Mouse (Mus musculus) neutrophil, adult 5-6 weeks (primary cell): Measurements from ENCODE around the gene Hk1. TPM values are rescaled to one million over a fixed set of nuclear protein-coding genes. Genes with fewer than 3 reads are reported as not detected.

Source experiments
- ATAC-seq: fragments of 151-379, 151-347 bp; 2 replicates; pipeline ENCODE4 v1.8.0; 2017; ENCODE audit warnings: mild to moderate bottlenecking, moderate TSS enrichment; ENCODE audit not compliant: insufficient number of reproducible peaks, poor library complexity, low FRiP score, severe bottlenecking; ENCODE audit errors: extremely low read depth
- total RNA-seq: library from RNA; stranded (forward); fragments of 200-1000 nt; gene quantifications from 2 replicates; pipeline ENCODE4 v1.2.3, GENCODE M21; 2017

Hk1 gene
- total RNA-seq, 1 experiment from 2014 or later, result 43.8 TPM

DNA sequence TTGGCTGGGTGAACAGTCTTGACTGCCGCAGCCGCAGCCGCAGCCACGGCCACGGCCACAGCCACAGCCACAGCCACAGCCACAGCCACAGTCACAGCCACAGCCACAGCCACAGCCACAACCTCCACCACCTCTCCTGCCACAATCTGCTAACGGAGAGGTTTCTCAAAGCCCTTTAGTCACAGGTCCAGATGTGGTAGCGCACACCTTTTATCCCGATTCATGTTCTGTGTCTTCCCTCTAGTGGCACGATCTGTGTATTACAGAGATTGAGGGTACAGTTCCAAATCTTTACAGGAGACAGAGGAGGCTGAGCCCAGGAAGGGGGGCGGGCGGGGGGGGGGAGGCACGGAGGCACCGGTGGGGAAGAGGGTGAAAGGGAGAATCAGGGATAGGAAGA is 136.8 kb downstream of the Hk1 start:
- ATAC-seq, result no peak

DNA sequence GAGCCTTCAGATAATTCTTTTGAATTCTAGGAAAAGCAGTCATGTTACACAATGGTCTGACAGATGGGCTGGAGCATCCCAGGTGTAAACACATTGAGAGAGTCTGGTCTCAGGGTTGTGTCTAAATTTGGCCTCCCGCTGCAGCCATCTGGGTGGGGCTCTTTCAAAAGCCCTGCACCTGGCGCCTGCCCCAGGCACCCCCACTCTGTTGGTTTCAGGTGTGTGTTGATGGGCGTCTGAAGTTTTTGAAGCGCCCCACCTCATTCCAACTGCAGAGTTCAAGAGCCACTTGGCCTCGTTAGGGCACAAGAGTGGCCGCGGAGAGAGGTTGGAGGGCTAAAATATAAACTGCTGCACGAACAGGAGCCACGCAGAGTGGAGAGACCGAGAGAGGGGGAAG is 137.3 kb downstream of the Hk1 start:
- no peak for ATAC-seq

DNA sequence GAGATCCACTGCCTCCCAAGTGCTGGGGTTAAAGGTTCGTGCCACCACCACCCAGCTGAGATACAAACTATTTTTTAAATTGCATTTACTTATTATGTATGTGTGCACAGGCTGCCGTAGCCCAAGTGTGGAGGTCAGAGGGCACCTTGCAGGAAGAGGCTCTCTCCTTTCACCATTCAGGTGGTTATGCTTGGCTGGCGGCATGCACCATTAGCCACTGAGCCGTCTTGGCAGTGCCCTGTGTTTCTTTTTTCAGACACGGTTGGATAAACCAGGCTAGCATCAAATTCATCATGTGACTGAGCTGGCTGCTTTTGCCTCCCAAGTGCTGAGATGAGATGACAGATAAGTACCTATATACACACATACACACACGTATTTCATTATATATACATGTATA is 140.4 kb downstream of the Hk1 start:
- ATAC-seq, result no peak

DNA sequence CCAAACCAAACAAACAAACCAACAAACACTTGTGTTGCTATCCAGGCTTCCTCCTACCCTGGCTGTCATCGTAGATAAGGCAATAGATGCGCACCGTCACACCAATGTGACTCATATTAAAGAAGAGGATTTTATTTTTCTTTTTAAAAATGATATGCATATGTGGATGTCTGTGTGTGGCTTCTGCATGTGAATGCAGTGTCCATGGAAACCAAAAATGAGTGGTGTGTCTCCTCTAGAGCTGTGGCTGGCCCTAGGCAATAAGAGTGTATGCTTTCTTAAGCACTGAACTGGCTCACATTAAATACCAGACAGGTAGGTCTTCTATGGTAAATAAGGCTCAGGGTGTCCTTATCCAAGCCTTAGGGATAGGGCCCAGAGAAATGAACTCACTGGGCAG is 141.0 kb downstream of the Hk1 start:
- no peak for ATAC-seq

DNA sequence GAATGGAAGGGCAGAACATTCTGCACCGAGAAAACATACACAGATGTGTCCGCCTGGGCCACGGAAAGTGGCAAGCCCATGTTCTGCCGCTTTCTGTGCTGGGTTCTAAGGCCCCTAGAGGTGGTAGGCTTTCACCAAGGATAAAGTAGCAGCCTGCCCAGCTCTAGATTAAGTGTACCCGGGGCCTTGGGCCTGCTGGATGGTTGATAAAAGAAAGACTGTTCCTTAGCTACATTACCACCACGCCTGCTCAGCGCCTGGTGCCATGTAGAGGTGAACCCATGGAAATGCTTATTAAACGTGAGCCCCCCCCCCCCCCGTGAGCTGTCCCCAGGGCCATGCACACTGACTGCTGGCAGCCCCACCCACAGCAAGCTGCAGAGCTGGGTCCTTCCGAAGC is 142.5 kb downstream of the Hk1 start:
- ATAC-seq, result no peak

DNA sequence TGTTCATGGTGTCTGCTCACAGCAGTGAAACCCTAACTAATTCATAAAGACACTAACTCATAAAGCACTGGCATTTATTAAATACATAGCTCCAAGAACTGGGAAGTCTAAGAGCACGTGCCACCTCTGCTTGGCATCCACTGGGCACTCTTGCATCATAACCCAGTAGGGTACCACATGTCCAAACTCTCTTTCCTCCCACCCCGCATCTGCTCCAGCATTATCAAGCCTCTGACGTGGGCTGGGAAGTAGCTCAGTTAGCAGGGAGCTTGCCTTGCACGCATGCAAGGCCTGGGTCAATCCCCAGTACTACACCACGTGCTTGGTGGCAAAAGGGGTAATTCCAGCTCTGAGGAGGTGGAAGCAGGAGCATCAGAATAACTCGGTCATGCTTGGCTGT is 143.5 kb downstream of the Hk1 start:
- no peak for ATAC-seq

DNA sequence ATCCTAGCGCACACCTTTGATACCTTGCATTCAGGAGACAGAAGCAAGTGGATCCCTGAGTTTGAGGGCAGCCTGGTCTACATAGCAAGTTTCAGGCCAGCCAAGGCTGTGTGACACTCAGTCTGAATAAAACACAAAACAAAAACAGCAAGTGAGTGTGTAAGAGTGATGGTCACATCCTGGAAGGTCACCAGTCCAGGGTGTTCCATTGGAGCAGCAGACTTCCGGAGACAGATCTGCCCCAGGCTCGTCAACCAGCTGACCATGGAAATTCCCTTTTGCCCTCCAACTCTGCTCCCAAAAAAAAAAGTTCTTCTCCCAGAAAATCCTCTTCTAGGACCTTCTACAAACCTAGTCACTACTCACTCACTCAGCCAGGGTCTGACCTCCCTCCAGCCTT is 147.9 kb downstream of the Hk1 start:
- no peak for ATAC-seq

DNA sequence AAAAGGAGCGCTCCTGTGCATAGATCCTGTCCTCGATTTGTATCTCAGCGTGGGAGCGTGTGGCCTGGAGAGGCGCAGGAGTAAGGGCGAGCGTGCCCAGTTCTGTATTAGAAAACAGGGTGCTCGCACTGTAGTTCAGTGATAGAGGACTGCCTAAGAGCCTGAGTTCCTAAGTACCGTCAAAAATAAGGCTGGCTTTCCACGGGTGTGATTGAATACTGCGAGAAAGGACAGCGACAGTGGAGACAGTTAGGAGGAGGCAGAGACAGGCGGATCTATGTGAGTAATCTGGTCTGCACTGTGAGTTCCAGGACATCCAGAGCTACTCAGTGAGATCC is 148.3 kb downstream of the Hk1 start:
- no peak for ATAC-seq

DNA sequence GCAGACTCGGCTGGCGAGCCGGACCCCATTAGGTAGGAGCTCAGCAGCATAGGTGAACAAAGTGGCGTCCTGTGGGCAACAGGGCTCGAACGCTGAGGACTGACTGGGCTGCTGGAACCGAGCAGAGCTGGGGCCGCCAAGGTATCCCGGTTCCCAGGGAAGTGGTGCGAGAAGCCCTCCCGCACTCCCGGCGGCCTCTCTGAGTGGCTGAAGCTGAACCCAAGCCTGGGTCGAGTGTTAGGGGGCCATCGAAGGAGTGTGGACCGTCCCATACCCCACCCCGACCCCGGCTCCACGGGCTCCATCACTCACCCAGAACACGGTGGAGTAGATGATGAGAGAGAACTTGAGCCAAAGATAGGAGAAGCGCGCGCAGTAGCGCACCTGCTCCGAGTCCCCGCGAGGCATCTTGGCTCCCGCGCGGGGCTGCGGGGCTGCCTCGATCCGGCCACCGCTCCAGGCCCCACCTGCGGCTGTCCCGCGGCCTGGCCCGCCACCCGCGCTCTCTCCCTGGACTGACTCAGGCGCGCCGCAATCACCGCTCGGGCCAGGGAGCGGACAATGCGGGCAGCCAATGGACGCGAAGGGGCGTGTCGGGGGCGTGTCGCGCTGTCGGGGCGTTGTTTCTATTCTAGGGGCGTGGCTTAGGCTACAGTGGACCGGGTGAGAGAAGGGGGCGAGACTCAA is 148.9 kb downstream of the Hk1 start, which contains the start of gene Tspan15:
Tspan15 (minus strand) TSS at position 544 of the 687 bp plus-strand sequence.
- peak; percentile 37; the same call in 1 of the 2 replicates for ATAC-seq

DNA sequence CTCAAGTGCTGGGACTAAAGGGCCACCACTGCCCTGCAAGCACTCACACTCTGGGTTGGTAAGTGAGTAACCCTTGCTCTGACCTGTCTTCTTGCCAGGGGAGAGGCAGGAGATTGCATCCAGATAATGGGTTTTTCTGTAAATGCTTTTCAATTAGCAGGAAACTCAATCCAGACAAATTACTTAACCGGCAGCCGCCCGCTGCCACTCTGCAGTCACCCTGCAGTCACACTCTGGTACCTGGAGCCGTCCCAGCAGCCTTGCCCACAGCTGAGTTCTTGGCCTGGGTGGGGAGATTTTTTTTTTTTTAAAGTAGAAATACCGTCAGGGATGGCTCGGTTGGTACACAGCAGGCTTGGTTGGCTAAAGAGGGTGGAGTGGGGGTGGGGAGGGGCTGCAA is 151.6 kb downstream of the Hk1 start:
- ATAC-seq, result no peak

DNA sequence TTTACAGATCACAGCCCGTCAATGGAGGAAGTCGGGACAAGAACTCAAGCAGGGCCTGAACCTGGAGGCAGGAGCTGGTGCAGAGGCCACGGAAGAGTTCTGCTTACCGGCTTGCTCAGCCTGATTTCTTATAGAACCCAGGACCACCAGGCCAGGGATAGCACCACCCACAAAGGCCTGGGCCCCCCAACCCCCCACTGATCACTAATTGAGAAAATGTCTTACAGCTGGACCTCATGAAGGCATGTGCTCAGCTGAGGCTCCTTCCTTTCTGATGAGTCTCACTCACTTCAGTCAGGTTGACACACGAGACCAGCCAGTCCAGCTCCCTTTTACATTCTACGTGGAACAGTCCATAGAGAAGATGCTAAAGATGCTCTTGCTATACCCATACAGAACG is 153.9 kb downstream of the Hk1 start:
- no peak for ATAC-seq

DNA sequence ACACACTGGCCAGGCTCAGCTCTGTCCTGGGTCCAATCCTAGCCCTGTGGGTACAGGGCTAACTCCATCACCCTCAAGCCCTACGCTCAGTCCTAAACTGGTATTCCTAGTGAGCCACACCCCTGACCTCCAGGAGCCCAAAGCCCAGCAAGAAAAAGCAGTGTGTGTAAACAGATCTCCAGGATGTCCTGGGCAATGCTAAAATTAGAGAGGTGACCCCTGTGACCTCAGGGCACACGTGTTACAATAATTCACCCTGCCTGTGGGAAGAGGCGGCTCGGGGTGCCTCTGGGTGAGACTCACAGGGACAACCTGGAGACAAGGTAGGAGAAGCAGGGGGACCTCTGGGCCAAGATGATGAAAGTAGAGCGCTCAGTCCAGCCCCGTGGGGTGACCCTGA is 155.5 kb downstream of the Hk1 start:
- ATAC-seq, result no peak

DNA sequence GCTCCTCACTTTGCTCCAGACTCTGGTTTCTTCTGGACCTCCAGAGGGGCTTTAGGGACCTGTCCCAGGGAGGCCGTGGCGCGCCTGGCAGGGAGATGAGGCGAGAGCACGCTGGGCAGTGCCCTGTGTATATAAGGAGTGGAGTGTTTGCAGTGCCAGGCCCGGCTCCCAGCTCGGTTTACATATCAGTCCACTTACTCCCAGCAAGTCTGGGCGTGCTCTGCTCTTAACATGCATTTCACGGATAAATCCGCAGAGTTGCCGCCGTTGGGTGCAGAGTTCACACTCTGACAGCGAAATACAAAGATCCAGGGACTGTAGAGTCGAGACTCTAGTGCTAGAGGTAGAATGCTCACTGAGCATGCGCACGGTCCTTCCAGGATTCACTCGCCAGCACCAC is 156.9 kb downstream of the Hk1 start:
- no peak for ATAC-seq

DNA sequence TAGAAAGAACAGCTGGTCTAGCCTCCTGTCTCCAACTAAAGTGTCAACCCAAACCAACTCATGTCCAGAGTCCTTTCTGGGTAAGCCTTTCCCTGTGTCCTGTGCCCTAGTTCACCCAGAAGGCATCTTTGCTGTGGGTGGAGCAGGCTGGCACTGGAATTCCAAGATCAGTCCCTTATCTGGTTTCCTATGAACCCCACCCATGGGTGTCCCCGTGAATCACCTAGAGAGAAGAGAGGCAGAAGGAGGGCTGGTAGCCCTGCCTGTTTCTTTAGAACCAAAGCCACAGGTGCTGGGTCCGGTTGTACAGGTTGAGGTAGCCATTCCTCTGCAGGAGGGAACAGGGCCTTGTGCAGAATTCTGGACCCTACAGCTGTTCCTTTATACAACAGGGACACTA is 158.1 kb downstream of the Hk1 start:
- ATAC-seq, result no peak

DNA sequence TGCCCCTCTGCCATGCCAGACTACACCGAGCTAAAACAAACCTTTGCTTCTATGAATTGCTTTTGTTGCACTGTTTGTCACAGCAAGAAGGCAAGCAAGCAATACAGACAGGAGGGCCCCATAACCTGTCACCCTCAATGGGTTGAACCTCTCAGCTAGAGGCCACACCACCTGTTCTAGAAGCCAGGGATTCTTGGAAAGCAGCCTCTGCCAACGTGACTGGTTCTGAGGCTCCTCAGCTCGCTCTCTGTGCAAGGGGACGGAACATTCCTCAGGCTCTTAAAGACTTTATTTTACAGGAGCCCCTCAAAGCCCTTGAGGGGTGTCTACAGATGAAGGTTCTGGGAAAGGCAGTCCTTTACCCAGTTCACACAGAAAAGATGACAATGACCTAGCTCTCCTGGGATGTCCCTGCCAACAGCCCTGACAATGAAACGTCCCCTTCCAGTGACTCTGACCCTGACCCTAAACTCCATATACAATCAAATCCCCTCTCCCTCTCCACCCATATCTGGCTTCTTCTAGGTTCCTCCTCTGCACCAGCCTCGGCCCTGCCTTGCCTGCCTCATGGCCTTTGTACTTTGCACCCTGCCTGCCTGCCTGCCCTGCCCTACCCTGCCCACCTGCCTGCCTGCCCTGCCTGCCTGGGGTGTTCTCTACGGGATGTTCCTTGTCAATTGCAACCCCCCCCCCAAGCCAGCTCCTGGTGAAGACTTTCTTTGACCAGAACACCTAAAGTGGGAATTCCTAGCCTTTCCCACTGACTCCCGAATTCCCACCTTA is 158.8 kb downstream of the Hk1 start:
- no peak for ATAC-seq

Other genes with a start within 250 kb of the Hk1 start
- not detected in 2 replicates for gene Neurog3, start 246.8 kb downstream of the Hk1 start, total RNA-seq
- gene Fam241b, start 236.0 kb downstream of the Hk1 start, total RNA-seq, result not detected in 2 replicates
- 0.23 TPM in 1 of 2 replicates, not detected in the other for gene Tspan15, start 148.7 kb downstream of the Hk1 start, total RNA-seq
- not detected in 2 replicates for gene Tacr2, start 127.5 kb downstream of the Hk1 start, total RNA-seq
- gene Hkdc1, start 42.6 kb upstream of the Hk1 start, total RNA-seq, result not detected in 2 replicates
- 0.23 TPM in 1 of 2 replicates, not detected in the other for gene 4930507D05Rik, start 69.6 kb upstream of the Hk1 start, total RNA-seq
- 15.5 and 17.5 TPM in 2 replicates for gene Supv3l1, start 69.8 kb upstream of the Hk1 start, total RNA-seq
- 54.8 and 64.8 TPM in 2 replicates for gene Vps26a, start 106.9 kb upstream of the Hk1 start, total RNA-seq
- gene Srgn, start 147.5 kb upstream of the Hk1 start, total RNA-seq, result 2,014 and 2,052 TPM in 2 replicates
- 27.3 and 33.1 TPM in 2 replicates for gene Kif1bp, start 198.5 kb upstream of the Hk1 start, total RNA-seq
- 80.7 and 87.6 TPM in 2 replicates for gene Ddx21, start 222.4 kb upstream of the Hk1 start, total RNA-seq